Mouse (Mus musculus) intestine, postnatal 0 days (tissue): ENCODE results near the gene Fgd5. TPM values are rescaled to one million over a fixed set of nuclear protein-coding genes. Genes with fewer than 3 reads are reported as not detected.
A peak's percentile ranks its signal among the peaks of the same experiment; 100 is the strongest.
"Not testable (repeated sequence)": the region's sequence is repeated elsewhere in the genome, so short reads cannot be mapped to it uniquely, and the experiment has no call there.

Source experiments
- ATAC-seq: fragments of 200-750 bp; cut with Nextera tagmentation; 2 replicates; pipeline ENCODE4 v1.8.0; 2017; ENCODE audit warnings: mild to moderate bottlenecking, moderate TSS enrichment, moderate library complexity
- H3K27ac ChIP-seq: fragments of 300-500 bp; sonication (generic); 2 replicates; pipeline ENCODE4 v1.5.1; 2014; ENCODE audit warnings: mild to moderate bottlenecking, low read depth, low read length, moderate library complexity
- H3K27me3 ChIP-seq: fragments of 300-500 bp; sonication (generic); replicated peaks from 2 replicates; pipeline ENCODE4 v1.6.1; 2014; ENCODE audit warnings: low read length, mixed read lengths; ENCODE audit not compliant: control insufficient read depth, insufficient read depth
- H3K36me3 ChIP-seq: fragments of 300-500 bp; sonication (generic); 2 replicates; pipeline ENCODE4 v1.6.1; 2014; ENCODE audit warnings: mild to moderate bottlenecking, moderate library complexity; ENCODE audit not compliant: control insufficient read depth, insufficient read depth
- H3K4me1 ChIP-seq: fragments of 300-500 bp; sonication (generic); replicated peaks from 2 replicates; pipeline ENCODE4 v1.6.1; 2014; ENCODE audit warnings: antibody characterized with exemption, low read length, mixed read lengths; ENCODE audit not compliant: control insufficient read depth, insufficient read depth
- H3K4me2 ChIP-seq: fragments of 300-500 bp; sonication (generic); replicated peaks from 2 replicates; pipeline ENCODE4 v1.6.1; 2014; ENCODE audit warnings: low read depth, mild to moderate bottlenecking, moderate library complexity
- H3K4me3 ChIP-seq: fragments of 300-500 bp; sonication (generic); 2 replicates; pipeline ENCODE4 v1.5.1; 2014; ENCODE audit warnings: low read depth, low read length
- H3K9ac ChIP-seq: fragments of 300-500 bp; sonication (generic); 2 replicates; pipeline ENCODE4 v1.6.1; 2014; ENCODE audit warnings: mild to moderate bottlenecking, low read depth, low read length
- H3K9me3 ChIP-seq: fragments of 300-500 bp; sonication (generic); 2 replicates; pipeline ENCODE4 v1.6.1; 2016; ENCODE audit warnings: mixed run types; ENCODE audit not compliant: control insufficient read depth
- CTCF ChIP-seq: sonication (generic); IDR thresholded peaks from 2 replicates; pipeline ENCODE4 v1.5.1; 2016; ENCODE audit warnings: low read depth, mild to moderate bottlenecking, control low read depth, antibody characterized with exemption, moderate library complexity
- WGBS: fragments of 180-500 bp; shearing (Covaris S2); extraction: QIAGEN DNeasy Blood & Tissue Kit; methylation state at CpG from one replicate; pipeline ENCODE4 v1.1.7; 2014; 5-methylcytosine and 5-hydroxymethylcytosine counted together
- polyA plus RNA-seq: library from polyadenylated mRNA; unstranded; fragments of >200 nt; fragmentation: Nextera tagmentation; extraction: Ambion mirVana; gene quantifications from 2 replicates; pipeline ENCODE4 v1.2.1, GENCODE M21; 2015

Gene Fgd5
- polyA plus RNA-seq, 1 experiment from 2014 or later, result 3.3 TPM

GRCm38 (mm10) chr6:92065721-92066496 is 87.2 kb downstream of the Fgd5 start:
- 52% methylated on average over 12 of the region's 12 CpGs for WGBS
- ATAC-seq, result no peak
- peak; percentile 78 for TF ChIP-seq CTCF

GRCm38 (mm10) chr6:92067146-92067790 is 88.6 kb downstream of the Fgd5 start:
- H3K4me2 ChIP-seq, result no peak overlapping the region
- no peak overlapping the region for H3K4me3 ChIP-seq
- no peak overlapping the region for H3K27ac ChIP-seq
- 33% methylated on average over 16 of the region's 16 CpGs for WGBS
- H3K9me3 ChIP-seq, result no peaks in the 10 kb centered on the region
- peak; percentile 100 for TF ChIP-seq CTCF
- H3K36me3 ChIP-seq, result peaks cover 2% of the 10 kb centered on the region; the same call in 1 of the 2 replicates
- no peak overlapping the region for H3K9ac ChIP-seq
- no peaks in the 10 kb centered on the region for H3K27me3 ChIP-seq
- ATAC-seq, result peak; percentile 53; the same call in 1 of the 2 replicates
- H3K4me1 ChIP-seq, result no peaks in the 10 kb centered on the region

More at GRCm38 (mm10) chr6:92065721-92066496, 87.2 kb downstream of the Fgd5 start:
- Histone ChIP-seq H3K27ac (no peak overlapping the region), H3K9me3 (no peaks in the 10 kb centered on the region), H3K9ac (no peak overlapping the region), H3K36me3 (peaks cover 2% of the 10 kb centered on the region; the same call in 1 of the 2 replicates), H3K4me2 (no peak overlapping the region), H3K4me1 (no peaks in the 10 kb centered on the region), H3K4me3 (no peak overlapping the region), H3K27me3 (no peaks in the 10 kb centered on the region)

GRCm38 (mm10) chr6:92071121-92071839 is 92.6 kb downstream of the Fgd5 start:
- Histone ChIP-seq H3K27ac (peak overlapping the region; percentile 71), H3K9ac (no peak overlapping the region), H3K9me3 (no peaks in the 10 kb centered on the region), H3K4me3 (no peak overlapping the region), H3K27me3 (no peaks in the 10 kb centered on the region), H3K36me3 (no peaks in the 10 kb centered on the region), H3K4me1 (no peaks in the 10 kb centered on the region), H3K4me2 (no peak overlapping the region)
- WGBS, result 33% methylated on average over 15 of the region's 15 CpGs
- peak; percentile 80 for ATAC-seq
- TF ChIP-seq CTCF, result peak; percentile 67

GRCm38 (mm10) chr6:92080730-92081129 is 102.1 kb downstream of the Fgd5 start:
- Histone ChIP-seq H3K9me3 (no peaks in the 10 kb centered on the region), H3K9ac (no peak overlapping the region), H3K27ac (no peak overlapping the region), H3K36me3 (no peaks in the 10 kb centered on the region), H3K4me2 (no peak overlapping the region), H3K27me3 (no peaks in the 10 kb centered on the region), H3K4me3 (no peak overlapping the region), H3K4me1 (0 out of 2 replicates have a peak, but pooled peaks cover 2% of the 10 kb centered on the region)
- whole genome bisulfite sequencing, result 78% methylated on average over 2 of the region's 2 CpGs
- TF ChIP-seq CTCF, result no peak
- peak; percentile 38; the same call in 1 of the 2 replicates for ATAC-seq

GRCm38 (mm10) chr6:92082756-92083155 is 104.1 kb downstream of the Fgd5 start:
- ATAC-seq, result no peak
- H3K4me1 ChIP-seq, result 0 out of 2 replicates have a peak, but pooled peaks cover 2% of the 10 kb centered on the region
- H3K27ac ChIP-seq, result no peak overlapping the region
- no peak overlapping the region for H3K4me2 ChIP-seq
- no peaks in the 10 kb centered on the region for H3K27me3 ChIP-seq
- no peak for TF ChIP-seq CTCF
- no peaks in the 10 kb centered on the region for H3K36me3 ChIP-seq
- H3K9me3 ChIP-seq, result no peaks in the 10 kb centered on the region
- H3K9ac ChIP-seq, result no peak overlapping the region
- no peak overlapping the region for H3K4me3 ChIP-seq
- WGBS, result 81% methylated on average over 4 of the region's 4 CpGs

GRCm38 (mm10) chr6:92084932-92085331 is 106.3 kb downstream of the Fgd5 start:
- no peaks in the 10 kb centered on the region for H3K27me3 ChIP-seq
- ATAC-seq, result no peak
- no peak for TF ChIP-seq CTCF
- WGBS, result 76% methylated on average over 3 of the region's 3 CpGs
- H3K4me1 ChIP-seq, result 0 out of 2 replicates have a peak, but pooled peaks cover 2% of the 10 kb centered on the region
- H3K9ac ChIP-seq, result no peak overlapping the region
- H3K9me3 ChIP-seq, result no peaks in the 10 kb centered on the region
- no peak overlapping the region for H3K27ac ChIP-seq
- H3K4me2 ChIP-seq, result no peak overlapping the region
- H3K36me3 ChIP-seq, result no peaks in the 10 kb centered on the region
- no peak overlapping the region for H3K4me3 ChIP-seq

- H3K27ac ChIP-seq, H3K4me3 ChIP-seq, H3K4me1 ChIP-seq, H3K36me3 ChIP-seq, ATAC-seq, H3K27me3 ChIP-seq, H3K9ac ChIP-seq, H3K9me3 ChIP-seq, H3K4me2 ChIP-seq: not testable (repeated sequence)
- WGBS, result 86% methylated on average over 7 of the region's 7 CpGs
Measured at GRCm38 (mm10) chr6:92089141-92089540, 110.5 kb downstream of the Fgd5 start.
